Mouse (Mus musculus): Measurements from ENCODE around the gene Thap8. TPM values are rescaled to one million over a fixed set of nuclear protein-coding genes. Genes with fewer than 3 reads are reported as not detected.

Thap8 gene
- polyA plus RNA-seq, 1 experiment from 2014 or later = not detected

DNA sequence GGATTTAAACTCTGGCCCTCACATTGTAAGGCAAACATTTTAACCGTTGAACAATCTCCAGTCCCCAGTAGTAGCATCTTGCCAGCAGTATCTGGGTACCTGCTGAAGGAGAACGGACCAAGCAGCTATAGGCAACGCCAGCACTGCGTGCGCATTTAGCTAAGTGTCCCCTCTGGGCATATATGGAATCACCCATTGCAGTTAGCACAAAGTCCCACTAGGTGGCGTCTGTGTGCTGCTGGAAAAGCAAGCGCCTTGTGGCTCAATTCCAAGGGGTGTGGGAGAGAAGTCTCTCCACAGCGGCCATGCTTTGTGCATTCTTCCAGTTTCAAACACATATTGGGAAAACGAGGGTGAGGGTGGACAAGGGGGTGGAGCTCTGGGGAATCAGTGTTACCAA lies 56.5 kb downstream of the Thap8 start:
- H3K27ac ChIP-seq = no peak overlapping the region
- no peak for ATAC-seq
- H3K4me2 ChIP-seq = no peak overlapping the region
- H3K4me3 ChIP-seq = no peak overlapping the region
- H3K36me3 ChIP-seq = no peaks in the 10 kb centered on the region
- WGBS (ENCODE audit: insufficient replicate concordance) = 3% methylated on average over 9 of the region's 9 CpGs
- H3K27me3 ChIP-seq (replicated peaks) = peaks cover 67% of the 10 kb centered on the region
- no peaks in the 10 kb centered on the region for H3K4me1 ChIP-seq
- H3K9me3 ChIP-seq (replicated peaks) = no peaks in the 10 kb centered on the region
- H3K9ac ChIP-seq = no peak overlapping the region

DNA sequence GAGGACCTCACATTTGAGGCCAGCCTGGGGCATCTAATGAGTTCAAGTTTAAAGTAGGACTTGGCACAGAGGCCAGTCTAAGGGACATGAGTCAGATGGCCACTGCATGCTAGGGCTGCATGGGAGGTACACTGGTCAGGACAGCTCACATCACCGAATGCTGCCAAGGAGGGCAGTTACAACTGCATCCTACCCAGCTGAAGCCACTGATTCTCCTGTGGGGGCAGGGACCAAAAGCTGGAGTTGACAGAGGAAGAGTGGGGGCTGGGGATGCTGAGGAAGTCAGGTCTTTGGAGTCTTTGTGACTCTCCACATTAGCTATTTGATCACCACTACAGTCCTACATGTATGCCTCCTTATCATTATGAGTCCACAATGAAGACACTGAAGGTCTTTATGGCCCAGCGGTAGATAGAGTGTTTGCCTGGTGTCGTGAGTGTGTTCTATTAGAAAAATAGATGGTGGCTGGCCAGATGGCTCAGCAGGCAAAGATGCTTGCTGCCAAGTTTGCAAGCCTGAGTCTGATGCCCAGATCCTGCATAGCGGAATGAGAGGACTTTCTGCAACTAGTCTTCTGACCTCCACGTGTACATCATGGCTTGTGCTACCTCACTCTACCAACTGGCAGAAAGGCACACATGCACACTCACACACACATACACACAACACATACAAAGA lies 59.7 kb downstream of the Thap8 start:
- 54% methylated on average over 5 of the region's 5 CpGs for WGBS (ENCODE audit: insufficient replicate concordance)
- Histone ChIP-seq H3K9ac (no peak overlapping the region), H3K9me3 (replicated peaks) (no peaks in the 10 kb centered on the region), H3K4me3 (no peak overlapping the region), H3K27ac (no peak overlapping the region), H3K27me3 (replicated peaks) (peaks cover 40% of the 10 kb centered on the region), H3K4me1 (no peaks in the 10 kb centered on the region), H3K4me2 (no peak overlapping the region), H3K36me3 (no peaks in the 10 kb centered on the region)
- ATAC-seq = no peak

Other genes starting within 250 kb of the Thap8 start
- gene Zfp14, start 228.7 kb upstream of the Thap8 start, polyA plus RNA-seq (2016; fragmentation: Nextera tagmentation; extraction: Ambion mirVana) = 0.60 and 0.87 TPM in 2 replicates
- gene Zfp82, start 207.2 kb upstream of the Thap8 start, polyA plus RNA-seq (2016; fragmentation: Nextera tagmentation; extraction: Ambion mirVana) = 1.8 and 2.0 TPM in 2 replicates
- 0.41 and 0.99 TPM in 2 replicates for gene Gm26920, start 189.7 kb upstream of the Thap8 start, polyA plus RNA-seq (2016; fragmentation: Nextera tagmentation; extraction: Ambion mirVana)
- 3.0 and 3.3 TPM in 2 replicates for gene Zfp566, start 189.6 kb upstream of the Thap8 start, polyA plus RNA-seq (2016; fragmentation: Nextera tagmentation; extraction: Ambion mirVana)
- gene Zfp260, start 185.3 kb upstream of the Thap8 start, polyA plus RNA-seq (2016; fragmentation: Nextera tagmentation; extraction: Ambion mirVana) = 22.6 and 24.3 TPM in 2 replicates
- 2.5 and 3.0 TPM in 2 replicates for gene Zfp382, start 158.2 kb upstream of the Thap8 start, polyA plus RNA-seq (2016; fragmentation: Nextera tagmentation; extraction: Ambion mirVana)
- 6.8 and 6.9 TPM in 2 replicates for gene Zfp146, start 110.3 kb upstream of the Thap8 start, polyA plus RNA-seq (2016; fragmentation: Nextera tagmentation; extraction: Ambion mirVana)
- gene Cox7a1, start 96.0 kb upstream of the Thap8 start, polyA plus RNA-seq (2016; fragmentation: Nextera tagmentation; extraction: Ambion mirVana) = 4.4 and 6.2 TPM in 2 replicates
- gene Capns1, start 81.3 kb upstream of the Thap8 start, polyA plus RNA-seq (2016; fragmentation: Nextera tagmentation; extraction: Ambion mirVana) = 42.6 and 49.2 TPM in 2 replicates
- gene Polr2i, start 48.1 kb upstream of the Thap8 start, polyA plus RNA-seq (2016; fragmentation: Nextera tagmentation; extraction: Ambion mirVana) = 73.4 and 79.5 TPM in 2 replicates
- 75.0 and 77.3 TPM in 2 replicates for gene Tbcb, start 47.8 kb upstream of the Thap8 start, polyA plus RNA-seq (2016; fragmentation: Nextera tagmentation; extraction: Ambion mirVana)
- not detected in 2 replicates for gene Ovol3, start 44.4 kb upstream of the Thap8 start, polyA plus RNA-seq (2016; fragmentation: Nextera tagmentation; extraction: Ambion mirVana)
- 11.5 and 11.9 TPM in 2 replicates for gene Wdr62, start 325 bp downstream of the Thap8 start, polyA plus RNA-seq (2016; fragmentation: Nextera tagmentation; extraction: Ambion mirVana)
- gene Clip3, start 11.6 kb downstream of the Thap8 start, polyA plus RNA-seq (2016; fragmentation: Nextera tagmentation; extraction: Ambion mirVana) = 3.2 and 4.8 TPM in 2 replicates
- gene Alkbh6, start 28.6 kb downstream of the Thap8 start, polyA plus RNA-seq (2016; fragmentation: Nextera tagmentation; extraction: Ambion mirVana) = 24.2 and 24.5 TPM in 2 replicates
- 11.7 and 12.1 TPM in 2 replicates for gene Syne4, start 34.7 kb downstream of the Thap8 start, polyA plus RNA-seq (2016; fragmentation: Nextera tagmentation; extraction: Ambion mirVana)
- 2.3 and 2.9 TPM in 2 replicates for gene E130208F15Rik, start 41.6 kb downstream of the Thap8 start, polyA plus RNA-seq (2016; fragmentation: Nextera tagmentation; extraction: Ambion mirVana)
- gene Sdhaf1, start 43.8 kb downstream of the Thap8 start, polyA plus RNA-seq (2016; fragmentation: Nextera tagmentation; extraction: Ambion mirVana) = 8.1 and 8.2 TPM in 2 replicates
- 1.9 and 2.1 TPM in 2 replicates for gene Lrfn3, start 82.7 kb downstream of the Thap8 start, polyA plus RNA-seq (2016; fragmentation: Nextera tagmentation; extraction: Ambion mirVana)
- gene Tyrobp, start 133.7 kb downstream of the Thap8 start, polyA plus RNA-seq (2016; fragmentation: Nextera tagmentation; extraction: Ambion mirVana) = 51.1 and 52.7 TPM in 2 replicates
- gene Hcst, start 139.8 kb downstream of the Thap8 start, polyA plus RNA-seq (2016; fragmentation: Nextera tagmentation; extraction: Ambion mirVana) = 3.0 and 4.1 TPM in 2 replicates
- gene Nfkbid, start 141.6 kb downstream of the Thap8 start, polyA plus RNA-seq (2016; fragmentation: Nextera tagmentation; extraction: Ambion mirVana) = 1.5 and 2.1 TPM in 2 replicates
- gene Aplp1, start 165.4 kb downstream of the Thap8 start, polyA plus RNA-seq (2016; fragmentation: Nextera tagmentation; extraction: Ambion mirVana) = 7.5 and 8.2 TPM in 2 replicates
- 0.05 and 0.17 TPM in 2 replicates for gene Kirrel2, start 177.6 kb downstream of the Thap8 start, polyA plus RNA-seq (2016; fragmentation: Nextera tagmentation; extraction: Ambion mirVana)
- gene Nphs1, start 178.2 kb downstream of the Thap8 start, polyA plus RNA-seq (2016; fragmentation: Nextera tagmentation; extraction: Ambion mirVana) = 0.14 and 0.18 TPM in 2 replicates
- gene Prodh2, start 213.5 kb downstream of the Thap8 start, polyA plus RNA-seq (2016; fragmentation: Nextera tagmentation; extraction: Ambion mirVana) = 21.1 and 22.3 TPM in 2 replicates

Data from liver, embryonic 12.5 days (tissue).